Mouse (Mus musculus) neural tube, embryonic 14.5 days (tissue): ENCODE data around the gene Fcmr. TPM values are rescaled to one million over a fixed set of nuclear protein-coding genes. Genes with fewer than 3 reads are reported as not detected.
A peak's percentile ranks its signal among the peaks of the same experiment; 100 is the strongest.

Experiments
- ATAC-seq: fragments of 200-750 bp; cut with Nextera tagmentation; 2 replicates; pipeline ENCODE4 v1.8.0; 2017; ENCODE audit warnings: low read depth, mild to moderate bottlenecking, moderate TSS enrichment, moderate library complexity
- H3K27ac ChIP-seq: fragments of 300-500 bp; sonication (generic); 2 replicates; pipeline ENCODE4 v1.5.1; 2014; ENCODE audit warnings: low read depth, mild to moderate bottlenecking, control low read depth, low read length, moderate library complexity, mixed read lengths
- H3K27me3 ChIP-seq: fragments of 300-500 bp; sonication (generic); 2 replicates; pipeline ENCODE4 v1.6.1; 2014; ENCODE audit warnings: low read length; ENCODE audit not compliant: control insufficient read depth, insufficient read depth
- H3K36me3 ChIP-seq: fragments of 300-500 bp; sonication (generic); 2 replicates; pipeline ENCODE4 v1.6.1; 2014; ENCODE audit warnings: low read length, mixed read lengths; ENCODE audit not compliant: control insufficient read depth, insufficient read depth
- H3K4me1 ChIP-seq: fragments of 300-500 bp; sonication (generic); 2 replicates; pipeline ENCODE4 v1.6.1; 2014; ENCODE audit warnings: low read length; ENCODE audit not compliant: control insufficient read depth, insufficient read depth
- H3K4me2 ChIP-seq: fragments of 300-500 bp; sonication (generic); 2 replicates; pipeline ENCODE4 v1.6.1; 2014; ENCODE audit warnings: mild to moderate bottlenecking, low read depth, low read length, control low read depth
- H3K4me3 ChIP-seq: fragments of 300-500 bp; sonication (generic); 2 replicates; pipeline ENCODE4 v1.5.1; 2014; ENCODE audit warnings: low read depth, low read length, control low read depth, mixed read lengths
- H3K9ac ChIP-seq: fragments of 300-500 bp; sonication (generic); replicated peaks from 2 replicates; pipeline ENCODE4 v1.6.1; 2014; ENCODE audit warnings: low read depth, mild to moderate bottlenecking, control low read depth, low read length, mixed read lengths
- H3K9me3 ChIP-seq: fragments of 300-500 bp; sonication (generic); 2 replicates; pipeline ENCODE4 v1.6.1; 2016; ENCODE audit warnings: low read length; ENCODE audit not compliant: control insufficient read depth
- WGBS: fragments of 180-500 bp; shearing (Covaris S2); extraction: QIAGEN DNeasy Blood & Tissue Kit; methylation state at CpG from one replicate; pipeline ENCODE4 v1.1.7; 2014; 5-methylcytosine and 5-hydroxymethylcytosine counted together
- polyA plus RNA-seq: library from polyadenylated mRNA; unstranded; fragments of >200 nt; fragmentation: Nextera tagmentation; extraction: Ambion mirVana; gene quantifications from 2 replicates; pipeline ENCODE4 v1.2.1, GENCODE M21; 2014

The Fcmr gene
- polyA plus RNA-seq, 1 experiment from 2014 or later, result 1.7 TPM

DNA sequence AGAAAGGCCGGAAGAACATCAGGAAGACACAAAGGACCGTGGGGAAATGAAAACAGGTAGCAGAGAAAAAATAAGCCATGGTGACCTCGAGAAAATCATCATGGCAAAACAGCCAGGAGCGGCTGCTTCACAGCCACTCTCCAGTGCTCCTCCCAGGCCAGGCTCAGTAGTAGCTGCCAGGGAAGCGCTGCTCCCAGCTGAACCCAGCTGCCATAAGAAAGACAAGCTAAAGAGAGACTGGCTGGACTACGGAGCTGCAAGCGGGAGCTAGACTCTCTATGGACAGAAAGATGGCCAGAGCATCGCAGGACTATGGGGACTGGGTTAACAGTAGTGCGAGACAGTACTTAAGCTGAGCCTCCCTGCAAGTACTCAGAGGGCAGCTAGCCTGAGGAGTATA, 10.7 kb upstream of the Fcmr start:
- no peak overlapping the region for H3K4me2 ChIP-seq
- no peak overlapping the region for H3K27ac ChIP-seq
- H3K27me3 ChIP-seq, result no peaks in the 10 kb centered on the region
- no peaks in the 10 kb centered on the region for H3K9me3 ChIP-seq
- H3K4me1 ChIP-seq, result no peaks in the 10 kb centered on the region
- no peaks in the 10 kb centered on the region for H3K36me3 ChIP-seq
- H3K4me3 ChIP-seq, result no peak overlapping the region
- WGBS, result 86% methylated on average over 9 of the region's 9 CpGs
- no peak overlapping the region for H3K9ac ChIP-seq
- ATAC-seq, result no peak

DNA sequence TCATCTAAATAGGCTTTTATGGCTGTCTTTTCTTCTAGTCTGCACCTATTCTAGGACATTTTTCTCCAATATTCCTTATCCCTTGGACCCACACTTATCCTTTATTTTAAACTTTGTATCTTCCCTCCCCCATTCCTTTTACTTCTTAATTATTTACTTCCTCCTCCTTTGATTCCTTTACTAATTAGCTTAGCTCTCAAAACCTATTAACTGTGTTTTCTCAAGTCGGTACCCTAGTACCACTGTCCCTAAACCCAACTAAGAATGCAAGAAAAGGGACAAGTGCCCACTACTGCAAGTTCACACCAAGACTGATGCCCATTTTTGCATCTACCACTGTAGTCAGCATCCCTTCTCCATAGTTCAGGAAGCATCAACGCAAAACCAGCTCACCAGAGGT, 9.7 kb upstream of the Fcmr start:
- no peak overlapping the region for H3K27ac ChIP-seq
- H3K27me3 ChIP-seq, result no peaks in the 10 kb centered on the region
- H3K36me3 ChIP-seq, result no peaks in the 10 kb centered on the region
- ATAC-seq, result no peak
- WGBS, result 75% methylated on average over 2 of the region's 2 CpGs
- no peaks in the 10 kb centered on the region for H3K9me3 ChIP-seq
- no peak overlapping the region for H3K4me2 ChIP-seq
- H3K9ac ChIP-seq, result no peak overlapping the region
- no peaks in the 10 kb centered on the region for H3K4me1 ChIP-seq
- no peak overlapping the region for H3K4me3 ChIP-seq

DNA sequence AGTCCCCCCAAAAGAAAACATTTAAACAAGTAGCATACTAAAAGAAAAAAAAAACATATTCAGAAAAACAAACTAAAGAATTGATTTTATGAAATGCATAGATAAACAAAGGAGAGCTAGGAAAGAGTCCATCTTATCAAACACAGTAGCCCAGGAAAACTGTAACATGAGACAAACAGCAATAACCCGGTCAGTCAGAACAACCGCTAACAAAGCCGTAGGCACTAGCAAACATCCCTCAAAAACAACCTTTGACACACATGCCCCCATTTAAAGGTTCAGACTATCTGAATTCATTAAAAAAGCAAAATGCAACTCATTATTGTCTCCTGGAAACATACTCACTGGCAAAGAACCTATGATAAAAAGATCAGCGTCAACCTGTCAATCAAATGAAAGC, 8.0 kb upstream of the Fcmr start:
- H3K27me3 ChIP-seq, result no peaks in the 10 kb centered on the region
- H3K27ac ChIP-seq, result no peak overlapping the region
- ATAC-seq, result no peak
- no peak overlapping the region for H3K9ac ChIP-seq
- no peaks in the 10 kb centered on the region for H3K36me3 ChIP-seq
- WGBS, result 91% methylated on average over 4 of the region's 4 CpGs
- H3K4me2 ChIP-seq, result no peak overlapping the region
- no peaks in the 10 kb centered on the region for H3K9me3 ChIP-seq
- H3K4me3 ChIP-seq, result no peak overlapping the region
- no peaks in the 10 kb centered on the region for H3K4me1 ChIP-seq

DNA sequence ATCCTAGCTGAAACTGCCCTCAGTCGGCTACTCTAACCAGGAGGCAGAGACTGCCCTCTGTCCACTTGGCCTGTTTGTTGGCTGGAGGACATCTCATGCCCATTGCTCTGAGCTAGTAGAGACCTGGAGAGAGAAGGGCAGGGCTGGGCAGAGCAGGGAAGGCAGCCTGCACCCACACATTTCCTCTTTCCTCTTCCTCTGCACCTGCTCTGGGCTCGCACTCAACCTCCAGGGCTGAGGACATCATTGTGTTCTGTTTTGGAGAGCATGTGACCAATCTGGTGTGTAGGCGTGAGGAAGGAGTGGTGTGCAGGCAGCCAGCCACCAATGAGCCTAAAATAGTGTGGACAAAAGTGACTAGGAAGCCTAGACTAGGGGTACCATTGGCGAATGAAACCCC, 1.2 kb upstream of the Fcmr start:
- Histone ChIP-seq H3K4me3 (no peak overlapping the region), H3K27ac (no peak overlapping the region), H3K9ac (no peak overlapping the region), H3K4me1 (no peaks in the 10 kb centered on the region), H3K9me3 (no peaks in the 10 kb centered on the region; the same call in 1 of the 2 replicates), H3K27me3 (no peaks in the 10 kb centered on the region), H3K36me3 (no peaks in the 10 kb centered on the region), H3K4me2 (no peak overlapping the region)
- no peak for ATAC-seq
- 95% methylated on average over 4 of the region's 4 CpGs for WGBS

DNA sequence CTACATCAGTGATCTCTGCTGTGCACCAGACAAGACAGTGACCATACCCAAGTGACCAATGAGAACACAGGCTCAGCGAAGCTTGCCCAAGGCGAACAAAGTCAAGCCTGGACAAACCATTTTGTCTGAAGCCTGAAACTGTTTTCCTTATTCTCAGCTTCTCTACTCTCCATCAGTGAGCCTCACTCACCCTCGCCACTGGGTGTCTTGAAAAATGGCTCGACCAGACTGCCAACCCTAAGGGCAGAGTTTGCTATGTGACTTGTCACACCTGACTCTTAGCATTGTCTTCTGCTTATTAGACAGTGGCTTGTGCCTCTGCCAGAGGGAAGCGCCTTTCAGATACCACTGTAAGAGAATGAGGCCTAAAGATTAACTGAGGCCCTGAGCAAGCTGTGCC, 728 bp upstream of the Fcmr start:
- Histone ChIP-seq H3K27me3 (no peaks in the 10 kb centered on the region), H3K36me3 (no peaks in the 10 kb centered on the region), H3K9ac (no peak overlapping the region), H3K27ac (no peak overlapping the region), H3K4me2 (no peak overlapping the region), H3K9me3 (no peaks in the 10 kb centered on the region; the same call in 1 of the 2 replicates), H3K4me3 (no peak overlapping the region), H3K4me1 (no peaks in the 10 kb centered on the region)
- ATAC-seq, result no peak
- WGBS, result 92% methylated on average over 5 of the region's 5 CpGs

DNA sequence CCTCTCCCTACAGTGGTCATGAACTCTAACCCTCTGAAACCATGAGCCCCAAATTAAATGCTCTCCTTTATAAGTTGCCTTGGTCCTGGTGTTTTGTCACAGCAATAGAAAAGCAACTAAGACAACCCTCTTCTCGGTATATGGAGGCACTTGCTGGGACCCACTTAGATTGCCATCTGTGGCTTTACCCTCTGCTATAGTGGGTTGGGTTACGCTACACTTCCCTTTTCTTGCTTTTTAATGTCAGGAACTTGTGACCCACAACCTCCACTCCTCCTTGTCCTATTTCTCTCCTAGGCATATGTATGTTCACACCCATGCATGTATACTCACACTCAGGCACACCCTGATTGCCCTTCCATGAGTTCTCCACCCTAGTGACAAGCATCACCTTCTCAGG, 7.4 kb downstream of the Fcmr start:
- Histone ChIP-seq H3K9me3 (no peaks in the 10 kb centered on the region), H3K36me3 (no peaks in the 10 kb centered on the region), H3K27me3 (no peaks in the 10 kb centered on the region), H3K4me3 (no peak overlapping the region), H3K27ac (no peak overlapping the region), H3K4me2 (no peak overlapping the region), H3K9ac (no peak overlapping the region), H3K4me1 (no peaks in the 10 kb centered on the region; the same call in 1 of the 2 replicates)
- WGBS, result 96% methylated on average over 2 of the region's 2 CpGs
- ATAC-seq, result no peak

DNA sequence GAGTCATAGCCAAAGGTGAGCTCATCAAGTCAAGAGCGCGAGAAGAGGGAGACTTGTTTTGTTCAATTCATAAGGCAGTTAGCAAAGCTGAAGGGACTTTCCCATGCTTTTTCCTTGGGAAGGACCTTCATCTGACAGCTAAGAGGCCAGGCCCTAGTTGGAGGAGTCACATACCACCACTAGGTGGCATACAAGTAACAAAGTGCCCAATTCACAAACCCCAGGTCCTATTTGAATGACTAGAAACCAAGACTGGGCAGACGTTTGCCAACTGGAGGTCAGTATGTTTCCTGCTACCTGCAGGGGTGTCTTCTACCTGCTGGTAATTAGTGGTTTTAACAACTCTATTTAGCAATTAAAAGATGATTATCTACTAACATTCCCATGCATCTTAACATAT, 9.7 kb downstream of the Fcmr start:
- Histone ChIP-seq H3K4me3 (no peak overlapping the region), H3K4me1 (peaks cover 3% of the 10 kb centered on the region; the same call in 1 of the 2 replicates), H3K36me3 (no peaks in the 10 kb centered on the region), H3K9me3 (no peaks in the 10 kb centered on the region), H3K27ac (no peak overlapping the region), H3K9ac (no peak overlapping the region), H3K4me2 (no peak overlapping the region), H3K27me3 (no peaks in the 10 kb centered on the region)
- WGBS, result 44% methylated on average over 3 of the region's 3 CpGs
- ATAC-seq, result peak; percentile 68; the same call in 1 of the 2 replicates

DNA sequence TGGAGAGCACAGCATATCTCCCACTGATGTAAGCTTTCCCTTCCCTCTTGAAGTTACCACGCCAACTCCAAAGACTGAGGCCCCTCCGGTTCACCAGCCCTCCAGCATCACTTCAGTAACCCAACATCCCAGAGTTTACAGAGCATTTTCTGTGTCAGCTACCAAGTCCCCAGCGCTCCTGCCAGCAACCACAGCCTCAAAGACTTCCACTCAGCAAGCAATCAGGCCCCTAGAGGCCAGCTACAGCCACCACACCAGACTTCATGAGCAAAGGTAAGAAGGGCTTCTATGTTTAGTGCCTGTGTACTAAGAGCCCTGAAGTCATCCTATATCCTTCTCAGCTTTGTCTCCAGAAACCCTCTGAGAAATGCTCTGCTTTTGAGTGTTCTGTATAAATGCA, 10.4 kb downstream of the Fcmr start:
- Histone ChIP-seq H3K4me2 (no peak overlapping the region), H3K9ac (no peak overlapping the region), H3K27ac (no peak overlapping the region), H3K36me3 (no peaks in the 10 kb centered on the region), H3K9me3 (no peaks in the 10 kb centered on the region), H3K4me1 (peaks cover 3% of the 10 kb centered on the region; the same call in 1 of the 2 replicates), H3K4me3 (no peak overlapping the region), H3K27me3 (no peaks in the 10 kb centered on the region)
- WGBS, result 63% methylated on average over 3 of the region's 3 CpGs
- ATAC-seq, result no peak

DNA sequence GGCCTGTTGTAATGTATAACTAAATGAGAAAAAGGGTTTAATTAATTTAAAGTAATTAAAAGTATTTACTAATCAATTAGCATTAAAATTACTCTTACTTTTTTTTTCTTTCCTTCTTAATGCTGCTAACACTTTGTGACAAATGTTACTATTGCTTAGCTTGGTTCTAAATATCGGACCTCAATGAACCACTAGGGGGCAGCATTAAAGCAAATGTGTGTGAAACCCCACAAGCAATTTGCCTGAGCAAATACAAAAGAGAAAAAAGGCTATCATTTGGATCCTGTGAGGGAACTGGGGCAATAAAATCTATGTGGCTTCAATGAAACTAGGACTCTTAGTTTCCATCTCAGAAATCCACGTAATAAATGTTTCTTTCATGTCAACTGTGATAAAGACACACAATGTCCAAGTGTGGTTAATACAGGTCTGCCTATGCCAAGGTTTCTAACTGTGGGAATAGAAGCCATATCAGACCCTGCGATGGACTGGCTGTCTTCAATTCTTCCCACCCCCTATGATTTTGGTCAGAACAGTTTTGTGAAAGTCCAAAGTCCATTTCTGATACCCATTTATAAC, 11.6 kb downstream of the Fcmr start:
- H3K4me1 ChIP-seq, result peaks cover 3% of the 10 kb centered on the region; the same call in 1 of the 2 replicates
- H3K4me2 ChIP-seq, result no peak overlapping the region
- H3K4me3 ChIP-seq, result no peak overlapping the region
- H3K9ac ChIP-seq, result no peak overlapping the region
- no peaks in the 10 kb centered on the region for H3K27me3 ChIP-seq
- no peak for ATAC-seq
- H3K36me3 ChIP-seq, result no peaks in the 10 kb centered on the region
- 20% methylated on average over 3 of the region's 3 CpGs for WGBS
- no peaks in the 10 kb centered on the region for H3K9me3 ChIP-seq
- H3K27ac ChIP-seq, result no peak overlapping the region
